Mouse (Mus musculus): Measurements from ENCODE around the gene Alcam.

DNA sequence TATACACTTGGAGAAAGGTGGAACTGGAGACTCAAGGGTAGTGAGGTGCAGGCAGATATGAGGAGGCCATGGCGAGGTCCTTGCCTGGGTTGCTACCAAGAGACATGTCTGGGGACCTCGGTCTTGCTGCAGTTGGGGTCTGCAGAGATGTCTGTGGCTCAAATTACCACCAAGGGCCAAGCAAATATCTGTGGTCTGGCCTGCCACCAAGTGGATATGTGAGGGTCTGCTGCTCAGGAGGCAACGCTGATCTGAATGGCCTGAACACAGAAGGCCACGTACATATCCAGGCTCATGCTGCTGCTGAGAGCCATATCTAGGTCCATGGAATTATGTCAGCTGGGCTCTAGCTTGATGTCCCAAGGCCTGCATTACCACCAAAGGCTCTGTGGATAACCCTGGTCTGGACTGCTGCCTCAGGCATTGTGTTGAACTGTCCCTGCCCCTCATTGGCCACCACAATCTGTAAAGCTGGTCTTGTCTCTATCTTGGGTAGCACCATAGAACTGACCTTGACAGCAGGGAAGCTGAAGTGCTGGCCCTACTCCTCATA is 210.4 kb downstream of the Alcam start:
- no peak for TF ChIP-seq POLR2A (IDR thresholded peaks at IDR 0.05; ENCODE audit: borderline replicate concordance, low read depth, low read length)
- no peak for TF ChIP-seq CTCF (IDR thresholded peaks at IDR 0.05; ENCODE audit: low read depth, low read length)
